Comparison of ENCODE assay signal across 20 mouse cellular contexts in the genomic region with DNA sequence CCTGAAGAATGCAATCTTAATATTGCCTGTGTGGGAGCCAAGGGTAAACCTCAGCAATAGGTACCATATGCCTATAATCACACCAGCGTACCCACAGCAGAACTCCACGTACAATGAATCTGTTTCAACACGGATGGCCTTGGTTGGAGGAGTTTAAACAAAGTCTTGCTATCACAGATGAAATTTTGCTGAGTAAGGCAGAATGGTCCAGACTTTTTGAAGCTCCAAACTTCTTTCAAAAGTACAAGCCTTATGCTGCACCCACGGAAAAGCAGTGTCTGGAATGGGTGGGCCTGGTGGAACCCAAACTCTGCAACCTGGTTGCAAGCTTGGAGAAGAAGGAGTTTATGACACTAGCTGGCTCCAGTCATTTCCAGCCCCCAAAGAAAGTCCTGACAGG. TPM values are rescaled to one million over a fixed set of nuclear protein-coding genes. Genes with fewer than 3 reads are reported as not detected.
"Had no signal": no experiment of that assay in that cellular context is flagged by ENCODE, and none has a peak within 500 bp of the region (broad histone marks: within the 10 kb centered on the region; RNA-seq: fewer than 3 reads in every experiment).

No protein-coding gene starts in this region.

- H3K9ac ChIP-seq: liver, embryonic 15.5 days; liver, postnatal 0 days; lung, embryonic 15.5 days; midbrain, embryonic 13.5 days; midbrain, embryonic 15.5 days; neural tube, embryonic 12.5 days had no signal

- H3K27ac ChIP-seq: liver, embryonic 15.5 days; lung, embryonic 15.5 days; macrophage; midbrain, embryonic 13.5 days; midbrain, embryonic 15.5 days; neural tube, embryonic 12.5 days had no signal

- H3K9me3 ChIP-seq: liver, embryonic 15.5 days; lung, embryonic 15.5 days; midbrain, embryonic 13.5 days; midbrain, embryonic 15.5 days; neural tube, embryonic 12.5 days had no signal

- H3K36me3 ChIP-seq: liver, embryonic 15.5 days; lung, embryonic 15.5 days; midbrain, embryonic 13.5 days; midbrain, embryonic 15.5 days; neural tube, embryonic 12.5 days had no signal

- H3K27me3 ChIP-seq: liver, embryonic 15.5 days; lung, embryonic 15.5 days; midbrain, embryonic 13.5 days; midbrain, embryonic 15.5 days had no signal

- H3K4me1 ChIP-seq: liver, embryonic 15.5 days; lung, embryonic 15.5 days; megakaryocyte, embryonic 14.5 days; midbrain, embryonic 13.5 days; midbrain, embryonic 15.5 days; neural tube, embryonic 12.5 days had no signal

- H3K4me3 ChIP-seq: liver, embryonic 15.5 days; lung, embryonic 15.5 days; megakaryocyte, embryonic 14.5 days; midbrain, embryonic 13.5 days; midbrain, embryonic 15.5 days; neural tube, embryonic 12.5 days had no signal

- ATAC-seq: liver, postnatal 0 days; lung, postnatal 0 days; midbrain, embryonic 13.5 days; midbrain, embryonic 15.5 days had no signal

- H3K4me2 ChIP-seq: liver, embryonic 15.5 days; lung, embryonic 15.5 days; midbrain, embryonic 11.5 days; midbrain, embryonic 13.5 days; midbrain, embryonic 15.5 days; neural tube, embryonic 12.5 days had no signal

- DNase-seq: liver, postnatal 0 days; lung, adult 2 months; lung, postnatal 14 days; lung, postnatal 36 days; right cerebral cortex, postnatal 14 days; thymus, adult 18-20 months; thymus, postnatal 14 days; thymus, postnatal 36 days had no signal

RNA-seq across cellular contexts. Expression of a gene that starts 32.7 kb away (rescaled TPM):
- total RNA-seq: megakaryocyte progenitor cell, adult 5-6 weeks; monocyte, adult 5-6 weeks had no signal
- polyA plus RNA-seq: macrophage had no signal

RNA-seq across cellular contexts. Expression of a gene that starts 40.5 kb away (rescaled TPM):
- total RNA-seq: megakaryocyte progenitor cell, adult 5-6 weeks; monocyte, adult 5-6 weeks; neutrophil, adult 5-6 weeks had no signal
- polyA plus RNA-seq: macrophage had no signal
